Mouse (Mus musculus) brain, embryonic 14.5 days (tissue): ENCODE results near the gene Pcsk4.

Experiments used
- CTCF ChIP-seq: fragments of 200-500 bp; IDR thresholded peaks from 2 replicates; pipeline ENCODE4 v1.5.1; 2012; ENCODE audit warnings: inconsistent platforms, mild to moderate bottlenecking, moderate library complexity, borderline replicate concordance; ENCODE audit not compliant: insufficient read depth, insufficient read length; ENCODE audit errors: extremely low read depth
- POLR2A ChIP-seq: fragments of 200-500 bp; IDR thresholded peaks from 2 replicates; pipeline ENCODE4 v1.6.1; 2012; ENCODE audit warnings: mild to moderate bottlenecking, inconsistent platforms, borderline replicate concordance; ENCODE audit not compliant: poor library complexity, insufficient read depth, insufficient read length, severe bottlenecking; ENCODE audit errors: extremely low read depth

- no peak for TF ChIP-seq CTCF
- no peak for TF ChIP-seq POLR2A
Measured at GRCm38 (mm10) chr10:80330084-80330483, 786 bp upstream of the Pcsk4 start.
